ENCODE assay signal across 9 mouse cellular contexts in the genomic region with DNA sequence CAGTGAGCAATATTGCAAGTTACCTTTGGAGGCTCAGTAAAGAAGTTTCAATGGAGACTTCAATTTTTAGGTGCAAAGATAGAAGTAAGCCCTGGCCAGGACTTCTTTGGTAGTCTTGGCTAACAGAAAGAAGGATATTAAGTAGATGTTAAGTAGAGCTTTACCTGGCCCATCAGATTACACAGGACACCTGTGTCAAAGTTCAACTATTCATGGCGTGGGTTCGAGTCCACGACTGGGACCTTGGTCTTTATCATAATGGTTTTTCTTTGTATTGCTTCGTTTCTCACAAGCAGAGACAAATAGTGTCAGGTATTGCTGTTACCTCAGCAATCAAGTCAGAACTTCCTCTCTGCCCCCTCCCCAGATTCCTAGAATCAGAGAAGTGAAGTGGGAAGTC.
DNase-seq lines count a peak whose midpoint lies in the region; ATAC-seq and TF ChIP-seq lines count a peak whose summit lies in the region.
"Had no signal": no experiment of that assay in that cellular context is flagged by ENCODE, and none has a peak within 500 bp of the region (broad histone marks: within the 10 kb centered on the region; RNA-seq: fewer than 3 reads in every experiment).

No protein-coding gene starts in this region.

- no peaks in the 10 kb centered on the region for H3K27me3 ChIP-seq in kidney, adult 2 months (replicated peaks; ENCODE audit: control insufficient read depth, insufficient read depth, low read length)
- 0 out of 2 replicates have a peak, but pooled peaks cover 3% of the 10 kb centered on the region for H3K27me3 ChIP-seq in limb, embryonic 13.5 days

- WGBS in kidney, adult 2 months, result 54% methylated on average over 4 of the region's 4 CpGs
- 82% methylated on average over 4 of the region's 4 CpGs for WGBS in limb, embryonic 13.5 days

- H3K4me1 ChIP-seq in kidney, adult 2 months (ENCODE audit: control insufficient read depth, insufficient read depth, low read length), result no peaks in the 10 kb centered on the region; the same call in 1 of the 2 replicates
- H3K4me1 ChIP-seq in limb, embryonic 13.5 days, result peaks cover 62% of the 10 kb centered on the region

- H3K4me2 ChIP-seq in limb, embryonic 13.5 days (replicated peaks), result peak overlapping the region; percentile 30

- no peak for TF ChIP-seq POLR2A in kidney, adult 2 months (IDR thresholded peaks at IDR 0.05; ENCODE audit: low read depth, low read length)

- no peak overlapping the region for H3K9ac ChIP-seq in limb, embryonic 13.5 days

- no peaks in the 10 kb centered on the region for H3K36me3 ChIP-seq in kidney, adult 2 months (ENCODE audit: control insufficient read depth, insufficient read depth, low read length)
- no peaks in the 10 kb centered on the region for H3K36me3 ChIP-seq in limb, embryonic 13.5 days

- DNase-seq in kidney, adult 2 months, result no peak
- no peak for DNase-seq in kidney, postnatal 10 days
- DNase-seq in thymus, postnatal 0 days (ENCODE audit: low spot score), result peak; percentile 43
- DNase-seq in thymus, postnatal 4 days, result no peak
- DNase-seq in thymus, postnatal 25 days, result peak; percentile 42
- DNase-seq in frontal cortex, adult 2 months (ENCODE audit: extremely low spot score in 1 of 2, low spot score in 1 of 2), result no peak
- DNase-seq in layer of hippocampus, adult 8-10 months (ENCODE audit: low spot score in 2 of 2), result no peak
- DNase-seq: gastrocnemius, postnatal 25 days had no signal

- H3K4me3 ChIP-seq in kidney, adult 2 months (ENCODE audit: insufficient read depth, low read depth, low read length), result peak overlapping the region; percentile 38
- no peak overlapping the region for H3K4me3 ChIP-seq in limb, embryonic 13.5 days

- no peak for ATAC-seq in limb, embryonic 13.5 days (ENCODE audit: low FRiP score, low read depth)

- no peaks in the 10 kb centered on the region for H3K9me3 ChIP-seq in limb, embryonic 13.5 days

- peak overlapping the region; percentile 49; the same call in 1 of the 2 replicates for H3K27ac ChIP-seq in kidney, adult 2 months (ENCODE audit: insufficient read depth, low read depth, low read length)
- no peak overlapping the region for H3K27ac ChIP-seq in limb, embryonic 13.5 days

- no peak for TF ChIP-seq CTCF in kidney, adult 2 months (conservative IDR thresholded peaks at IDR 0.05; ENCODE audit: insufficient read depth, insufficient read length, low read depth, low read length)

Comparison
In these comparisons a context has a peak if more than half of its experiments do, and no peak if none do; other contexts are left out.
1. DNase-seq: peak in thymus, postnatal 0 days (single experiment) and thymus, postnatal 25 days (single experiment); none in kidney, adult 2 months (single experiment), kidney, postnatal 10 days (single experiment), thymus, postnatal 4 days (single experiment), frontal cortex, adult 2 months (0 of 2) and layer of hippocampus, adult 8-10 months (0 of 2).